Mouse (Mus musculus): ENCODE results near the gene Hgd. TPM values are rescaled to one million over a fixed set of nuclear protein-coding genes. Genes with fewer than 3 reads are reported as not detected.

The Hgd gene
- polyA plus RNA-seq, 1 experiment = 0.23 TPM

DNA sequence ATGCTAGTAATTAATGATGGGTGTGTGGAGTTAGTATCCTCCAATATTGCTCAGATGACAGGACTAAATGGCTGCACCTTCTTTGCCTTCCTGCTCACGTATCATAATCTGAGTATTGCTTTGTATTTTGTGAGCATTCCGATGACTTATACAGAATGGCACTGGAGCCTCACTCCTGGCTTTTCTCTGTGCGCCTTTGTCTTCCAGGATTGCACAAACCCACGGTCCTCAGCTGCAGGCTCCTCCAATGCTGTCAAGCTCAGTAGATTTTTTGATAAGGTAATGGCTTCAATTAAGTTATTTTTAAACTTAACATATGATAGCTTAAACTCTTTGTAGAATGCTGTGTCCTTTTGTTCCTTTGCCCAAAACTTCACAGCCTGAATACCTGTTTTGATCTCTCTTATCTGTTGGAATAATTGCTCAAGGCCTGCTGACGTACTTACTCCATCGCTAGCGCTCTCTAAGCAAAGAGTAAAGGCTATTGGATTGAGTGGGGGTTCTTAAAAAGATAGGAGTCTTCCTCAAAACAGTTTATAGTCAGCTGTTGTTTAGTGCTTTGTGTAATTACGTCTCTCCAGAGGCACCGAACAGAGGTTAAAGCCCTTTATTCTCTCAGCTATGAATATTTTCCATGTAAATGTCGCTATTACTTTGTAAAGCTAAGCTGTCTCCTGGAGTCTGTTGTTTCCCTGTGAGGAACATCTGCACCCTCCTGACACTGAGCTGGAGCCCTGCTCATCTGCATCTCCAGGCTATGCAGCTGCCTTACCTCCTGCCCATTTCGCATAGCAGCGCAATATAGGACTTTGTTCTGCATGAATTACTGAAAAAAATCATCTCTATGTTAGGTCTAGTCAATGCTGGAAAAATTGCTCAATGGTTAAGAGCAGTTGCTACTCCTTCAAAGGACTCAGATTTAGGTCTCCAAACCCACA lies 12.6 kb upstream of the Hgd start:
- no peak for TF ChIP-seq POLR2A (IDR thresholded peaks at IDR 0.05; ENCODE audit: borderline replicate concordance, insufficient read depth, low read length)
- DNase-seq = no peak
- WGBS = 94% methylated on average over 12 of the region's 12 CpGs
- no peaks in the 10 kb centered on the region for H3K4me1 ChIP-seq (ENCODE audit: control insufficient read depth, insufficient read depth, low read length)
- no peaks in the 10 kb centered on the region for H3K27me3 ChIP-seq (ENCODE audit: control insufficient read depth, insufficient read depth, low read length)
- H3K27ac ChIP-seq (ENCODE audit: insufficient read depth, low read length) = no peak overlapping the region
- no peak overlapping the region for H3K4me3 ChIP-seq (replicated peaks; ENCODE audit: insufficient read depth, low read depth, low read length)

DNA sequence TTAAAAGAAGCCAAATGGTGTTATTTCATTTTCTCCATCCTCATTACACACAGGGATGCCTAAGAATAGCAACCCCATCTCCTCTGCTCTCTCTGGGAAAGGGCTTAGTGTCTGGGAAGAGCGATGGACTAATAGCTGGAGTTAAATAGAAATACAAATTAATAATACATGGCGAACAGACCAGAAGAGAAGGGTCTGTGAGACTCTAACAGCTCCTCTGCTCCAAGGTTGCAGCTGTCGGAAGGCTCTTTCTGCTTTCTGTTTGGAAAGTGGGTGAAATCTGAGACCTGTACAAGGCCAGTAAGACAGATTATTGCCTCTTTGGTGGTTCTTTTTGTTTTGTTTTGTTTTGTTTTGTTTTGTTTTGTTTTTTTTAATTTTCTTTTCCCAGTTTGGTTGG lies 8.4 kb upstream of the Hgd start:
- WGBS = 91% methylated on average over 3 of the region's 3 CpGs
- no peaks in the 10 kb centered on the region for H3K27me3 ChIP-seq (ENCODE audit: control insufficient read depth, insufficient read depth, low read length)
- no peak overlapping the region for H3K27ac ChIP-seq (ENCODE audit: insufficient read depth, low read length)
- DNase-seq = no peak
- TF ChIP-seq POLR2A (IDR thresholded peaks at IDR 0.05; ENCODE audit: borderline replicate concordance, insufficient read depth, low read length) (no peak), CTCF (IDR thresholded peaks at IDR 0.05; ENCODE audit: borderline replicate concordance, insufficient read depth, low read depth, low read length) (no peak)
- peaks cover 2% of the 10 kb centered on the region; the same call in 1 of the 2 replicates for H3K4me1 ChIP-seq (ENCODE audit: control insufficient read depth, insufficient read depth, low read length)
- no peak overlapping the region for H3K4me3 ChIP-seq (replicated peaks; ENCODE audit: insufficient read depth, low read depth, low read length)

DNA sequence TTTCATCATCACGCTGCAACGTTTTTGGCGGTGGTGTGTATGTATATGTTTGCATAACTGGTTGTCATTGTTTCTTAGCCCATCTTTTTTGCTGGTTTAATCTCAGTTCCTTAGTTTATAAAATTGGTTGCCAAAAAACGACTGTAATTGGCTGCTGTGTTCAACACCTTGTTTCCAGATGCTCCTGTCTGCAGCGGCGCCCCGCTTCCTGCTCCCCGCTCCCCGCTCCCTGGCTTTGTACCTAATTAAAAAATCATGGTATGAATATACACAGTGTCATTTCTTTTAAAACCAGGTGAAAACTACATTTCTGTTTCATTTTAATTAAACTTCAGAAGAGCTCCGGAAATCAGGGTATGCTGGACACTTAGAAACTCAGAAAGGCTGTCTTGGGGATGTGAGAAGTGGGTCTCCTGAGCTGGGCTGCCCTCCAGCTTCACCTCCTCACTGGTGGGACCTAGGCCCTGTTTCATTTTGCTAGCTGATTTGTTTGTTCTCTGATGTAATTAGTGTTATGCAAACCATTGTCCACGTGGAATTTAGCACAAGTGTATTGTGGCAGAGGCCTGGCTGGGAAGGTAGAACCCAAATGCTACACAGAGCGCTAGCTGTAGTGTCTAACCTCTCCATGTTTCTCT lies 7.7 kb upstream of the Hgd start:
- H3K27ac ChIP-seq (ENCODE audit: insufficient read depth, low read length) = no peak overlapping the region
- no peak for DNase-seq
- 94% methylated on average over 12 of the region's 12 CpGs for WGBS
- TF ChIP-seq POLR2A (IDR thresholded peaks at IDR 0.05; ENCODE audit: borderline replicate concordance, insufficient read depth, low read length) (no peak), CTCF (IDR thresholded peaks at IDR 0.05; ENCODE audit: borderline replicate concordance, insufficient read depth, low read depth, low read length) (no peak)
- peaks cover 3% of the 10 kb centered on the region; the same call in 1 of the 2 replicates for H3K4me1 ChIP-seq (ENCODE audit: control insufficient read depth, insufficient read depth, low read length)
- no peaks in the 10 kb centered on the region for H3K27me3 ChIP-seq (ENCODE audit: control insufficient read depth, insufficient read depth, low read length)
- no peak overlapping the region for H3K4me3 ChIP-seq (replicated peaks; ENCODE audit: insufficient read depth, low read depth, low read length)

DNA sequence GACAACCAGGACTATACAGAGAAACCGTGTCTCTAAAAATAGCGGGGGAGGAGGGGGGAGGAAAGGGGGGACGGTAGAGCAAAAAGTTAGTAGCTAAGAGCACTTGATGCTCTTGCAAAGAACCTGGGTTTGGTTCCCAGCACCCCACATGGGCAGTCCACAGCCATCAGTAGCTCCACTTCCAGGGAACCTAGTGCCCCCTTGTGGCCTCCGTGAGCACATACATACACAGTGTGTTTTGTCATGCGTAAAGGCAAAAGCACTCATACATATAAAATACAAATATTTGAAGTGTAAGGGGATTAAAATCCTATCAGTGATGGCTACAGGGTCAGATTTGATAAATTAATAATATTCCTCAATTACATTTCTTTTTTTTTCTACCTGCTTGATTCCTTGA lies 6.9 kb upstream of the Hgd start:
- H3K4me1 ChIP-seq (ENCODE audit: control insufficient read depth, insufficient read depth, low read length) = peaks cover 3% of the 10 kb centered on the region; the same call in 1 of the 2 replicates
- WGBS = 94% methylated on average over 5 of the region's 5 CpGs
- no peak for TF ChIP-seq POLR2A (IDR thresholded peaks at IDR 0.05; ENCODE audit: borderline replicate concordance, insufficient read depth, low read length)
- 0 out of 2 replicates have a peak, but pooled peaks have one; percentile 24 for TF ChIP-seq CTCF (IDR thresholded peaks at IDR 0.05; ENCODE audit: borderline replicate concordance, insufficient read depth, low read depth, low read length)
- no peak overlapping the region for H3K27ac ChIP-seq (ENCODE audit: insufficient read depth, low read length)
- no peak overlapping the region for H3K4me3 ChIP-seq (replicated peaks; ENCODE audit: insufficient read depth, low read depth, low read length)
- no peak for DNase-seq
- H3K27me3 ChIP-seq (ENCODE audit: control insufficient read depth, insufficient read depth, low read length) = no peaks in the 10 kb centered on the region

DNA sequence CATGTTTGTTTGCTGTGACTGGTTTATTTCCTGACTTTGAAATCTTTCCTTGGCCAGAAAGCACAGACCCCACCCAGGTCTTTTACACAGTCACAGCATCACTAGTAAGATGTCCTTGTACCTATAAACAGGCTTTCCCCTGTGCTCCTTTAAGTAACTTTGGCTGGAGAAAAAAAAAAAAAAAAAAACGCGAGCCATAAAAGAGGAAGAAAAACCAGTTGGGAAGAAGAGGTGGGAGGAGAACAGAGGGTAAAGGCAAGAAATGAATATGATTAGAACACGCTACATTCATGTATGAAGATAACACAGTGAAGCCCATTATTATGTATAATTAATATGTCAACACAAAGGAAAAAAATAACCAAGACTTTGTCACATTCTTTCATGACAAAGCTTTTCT lies 4.6 kb upstream of the Hgd start:
- 75% methylated on average over 3 of the region's 3 CpGs for WGBS
- Histone ChIP-seq H3K27me3 (ENCODE audit: control insufficient read depth, insufficient read depth, low read length) (no peaks in the 10 kb centered on the region), H3K4me3 (replicated peaks; ENCODE audit: insufficient read depth, low read depth, low read length) (no peak overlapping the region), H3K27ac (ENCODE audit: insufficient read depth, low read length) (no peak overlapping the region), H3K4me1 (ENCODE audit: control insufficient read depth, insufficient read depth, low read length) (peaks cover 3% of the 10 kb centered on the region)
- TF ChIP-seq POLR2A (IDR thresholded peaks at IDR 0.05; ENCODE audit: borderline replicate concordance, insufficient read depth, low read length) (no peak), CTCF (IDR thresholded peaks at IDR 0.05; ENCODE audit: borderline replicate concordance, insufficient read depth, low read depth, low read length) (no peak)
- DNase-seq = no peak

DNA sequence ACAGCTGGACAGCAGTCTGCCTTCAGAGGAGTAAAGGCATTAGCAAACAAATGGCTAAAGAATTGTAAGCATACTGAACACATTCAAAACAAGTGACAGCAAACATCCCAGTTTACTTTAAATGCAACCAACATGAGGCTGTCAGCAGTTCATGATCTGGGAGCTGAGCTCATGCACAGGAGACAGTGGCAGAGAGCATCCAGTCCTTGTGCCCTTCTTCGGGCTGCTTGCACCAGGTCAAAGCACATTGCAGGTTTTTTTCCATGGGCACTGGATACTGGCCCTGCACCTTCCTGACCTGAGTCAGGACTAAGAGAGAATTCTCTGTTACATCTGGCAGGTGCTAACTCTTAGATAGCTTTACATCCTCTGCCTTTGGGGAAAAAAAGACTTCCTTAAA lies 362 bp upstream of the Hgd start:
- TF ChIP-seq CTCF (IDR thresholded peaks at IDR 0.05; ENCODE audit: borderline replicate concordance, insufficient read depth, low read depth, low read length) (no peak), POLR2A (IDR thresholded peaks at IDR 0.05; ENCODE audit: borderline replicate concordance, insufficient read depth, low read length) (no peak)
- 92% methylated on average over 1 of the region's 1 CpGs for WGBS
- DNase-seq = no peak
- Histone ChIP-seq H3K4me3 (replicated peaks; ENCODE audit: insufficient read depth, low read depth, low read length) (no peak overlapping the region), H3K27ac (ENCODE audit: insufficient read depth, low read length) (no peak overlapping the region), H3K4me1 (ENCODE audit: control insufficient read depth, insufficient read depth, low read length) (peaks cover 11% of the 10 kb centered on the region), H3K27me3 (ENCODE audit: control insufficient read depth, insufficient read depth, low read length) (no peaks in the 10 kb centered on the region)

DNA sequence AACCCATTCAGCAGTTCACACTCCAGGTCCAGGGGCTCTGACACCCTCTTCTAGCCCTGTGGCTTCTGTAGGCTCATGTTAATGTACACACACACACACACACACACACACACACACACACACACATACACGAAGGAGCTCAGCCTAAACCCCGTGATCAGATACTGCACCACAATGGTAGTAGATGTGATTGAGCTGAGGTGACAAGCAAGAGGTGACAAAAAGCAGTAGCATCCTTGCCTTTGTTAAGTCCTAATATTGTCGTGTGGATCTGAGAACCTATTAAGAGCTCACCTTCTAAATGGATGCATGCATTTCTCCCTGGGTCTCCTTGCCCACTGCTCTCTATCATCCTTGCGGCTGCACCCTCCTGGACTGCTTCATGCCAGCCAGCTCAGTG lies 698 bp downstream of the Hgd start:
- WGBS = 90% methylated on average over 4 of the region's 4 CpGs
- no peak for DNase-seq
- H3K27ac ChIP-seq (ENCODE audit: insufficient read depth, low read length) = no peak overlapping the region
- no peak overlapping the region for H3K4me3 ChIP-seq (replicated peaks; ENCODE audit: insufficient read depth, low read depth, low read length)
- peaks cover 18% of the 10 kb centered on the region for H3K4me1 ChIP-seq (ENCODE audit: control insufficient read depth, insufficient read depth, low read length)
- H3K27me3 ChIP-seq (ENCODE audit: control insufficient read depth, insufficient read depth, low read length) = no peaks in the 10 kb centered on the region
- TF ChIP-seq CTCF (IDR thresholded peaks at IDR 0.05; ENCODE audit: borderline replicate concordance, insufficient read depth, low read depth, low read length) = no peak
- no peak for TF ChIP-seq POLR2A (IDR thresholded peaks at IDR 0.05; ENCODE audit: borderline replicate concordance, insufficient read depth, low read length)

DNA sequence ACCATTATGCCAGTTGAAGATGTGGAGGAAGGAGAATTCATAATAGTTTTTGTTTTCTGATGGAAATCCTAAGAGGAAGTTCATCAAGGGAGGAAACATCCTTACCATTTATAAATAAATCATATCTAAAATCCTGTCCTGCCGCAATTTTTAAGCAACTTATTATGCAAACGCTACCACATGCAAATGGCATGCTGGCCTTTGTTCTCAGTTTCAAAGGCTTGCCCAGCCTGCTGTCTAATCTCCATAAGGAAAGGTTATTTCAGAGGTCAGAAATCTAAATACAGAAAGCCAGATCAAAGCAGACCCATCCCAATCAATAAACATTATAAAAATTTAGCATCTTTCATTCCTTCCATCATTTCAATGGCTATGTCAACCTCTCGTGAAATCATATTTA lies 1.9 kb downstream of the Hgd start:
- no peaks in the 10 kb centered on the region for H3K27me3 ChIP-seq (ENCODE audit: control insufficient read depth, insufficient read depth, low read length)
- DNase-seq = no peak
- TF ChIP-seq POLR2A (IDR thresholded peaks at IDR 0.05; ENCODE audit: borderline replicate concordance, insufficient read depth, low read length) = no peak
- no peak for TF ChIP-seq CTCF (IDR thresholded peaks at IDR 0.05; ENCODE audit: borderline replicate concordance, insufficient read depth, low read depth, low read length)
- H3K4me3 ChIP-seq (replicated peaks; ENCODE audit: insufficient read depth, low read depth, low read length) = no peak overlapping the region
- WGBS = 91% methylated on average over 3 of the region's 3 CpGs
- no peak overlapping the region for H3K27ac ChIP-seq (ENCODE audit: insufficient read depth, low read length)
- H3K4me1 ChIP-seq (ENCODE audit: control insufficient read depth, insufficient read depth, low read length) = peaks cover 16% of the 10 kb centered on the region
